29 mouse cellular contexts compared by ENCODE assay signal in the genomic region with DNA sequence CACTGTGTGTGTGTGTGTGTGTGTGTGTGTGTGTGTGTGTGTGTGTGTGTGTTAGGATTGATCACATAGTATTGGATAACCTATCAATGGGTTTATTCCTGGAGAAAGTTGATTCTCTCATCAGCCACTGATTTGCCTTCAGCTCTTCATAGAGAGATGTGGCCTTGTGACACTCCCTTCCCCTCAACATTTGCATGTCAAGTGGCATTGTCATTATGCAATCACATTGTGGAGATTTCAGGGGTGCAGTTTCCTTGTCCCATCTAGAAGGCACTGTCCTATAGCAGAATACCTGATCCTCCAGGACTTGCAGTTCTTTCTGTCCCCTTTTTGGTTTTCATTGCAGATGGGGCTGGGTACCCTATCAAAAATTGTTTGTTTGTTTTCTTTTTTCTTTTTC. TPM values are rescaled to one million over a fixed set of nuclear protein-coding genes. Genes with fewer than 3 reads are reported as not detected.
DNase-seq lines count a peak whose midpoint lies in the region; ATAC-seq lines count a peak whose summit lies in the region.
"Had no signal": no experiment of that assay in that cellular context is flagged by ENCODE, and none has a peak within 500 bp of the region (broad histone marks: within the 10 kb centered on the region; RNA-seq: fewer than 3 reads in every experiment).

No protein-coding gene starts in this region.

- 0 out of 2 replicates have a peak, but pooled peaks have one; percentile 12 for ATAC-seq in midbrain, embryonic 12.5 days (ENCODE audit: low FRiP score, low read depth)
- no peak for ATAC-seq in midbrain, embryonic 14.5 days (ENCODE audit: low FRiP score, low TSS enrichment)
- 0 out of 2 replicates have a peak, but pooled peaks have one; percentile 15 for ATAC-seq in common myeloid progenitor, adult 5-6 weeks (replicated peaks; ENCODE audit: low read depth, poor library complexity, severe bottlenecking)
- no peak for ATAC-seq in kidney, embryonic 14.5 days (ENCODE audit: low FRiP score, low TSS enrichment)
- ATAC-seq: forebrain, embryonic 13.5 days; forebrain, embryonic 16.5 days; intestine, embryonic 15.5 days; Patski had no signal

- H3K9me3 ChIP-seq in midbrain, embryonic 12.5 days = no peaks in the 10 kb centered on the region
- no peaks in the 10 kb centered on the region for H3K9me3 ChIP-seq in midbrain, embryonic 14.5 days (ENCODE audit: control insufficient read depth, low read length)
- no peaks in the 10 kb centered on the region for H3K9me3 ChIP-seq in kidney, embryonic 14.5 days (ENCODE audit: control insufficient read depth, low read length)
- H3K9me3 ChIP-seq: embryonic facial prominence, embryonic 10.5 days; embryonic facial prominence, embryonic 13.5 days; forebrain, embryonic 10.5 days; forebrain, embryonic 13.5 days; G1E; hindbrain, embryonic 12.5 days; hindbrain, embryonic 15.5 days; intestine, embryonic 15.5 days had no signal

- no peaks in the 10 kb centered on the region for H3K4me1 ChIP-seq in midbrain, embryonic 12.5 days
- no peaks in the 10 kb centered on the region for H3K4me1 ChIP-seq in midbrain, embryonic 14.5 days (ENCODE audit: control insufficient read depth, insufficient read depth, low read length)
- H3K4me1 ChIP-seq in kidney, embryonic 14.5 days (ENCODE audit: control insufficient read depth, insufficient read depth, low read length) = no peaks in the 10 kb centered on the region
- H3K4me1 ChIP-seq: embryonic facial prominence, embryonic 10.5 days; embryonic facial prominence, embryonic 13.5 days; forebrain, embryonic 10.5 days; forebrain, embryonic 13.5 days; hindbrain, embryonic 12.5 days; hindbrain, embryonic 15.5 days; intestine, embryonic 15.5 days had no signal

- H3K36me3 ChIP-seq in midbrain, embryonic 12.5 days = no peaks in the 10 kb centered on the region
- H3K36me3 ChIP-seq in midbrain, embryonic 14.5 days (ENCODE audit: control insufficient read depth, insufficient read depth, low read length) = no peaks in the 10 kb centered on the region
- H3K36me3 ChIP-seq in kidney, embryonic 14.5 days (ENCODE audit: control insufficient read depth, insufficient read depth, low read length) = no peaks in the 10 kb centered on the region
- H3K36me3 ChIP-seq: embryonic facial prominence, embryonic 10.5 days; embryonic facial prominence, embryonic 13.5 days; forebrain, embryonic 10.5 days; G1E; hindbrain, embryonic 12.5 days; hindbrain, embryonic 15.5 days; intestine, embryonic 15.5 days had no signal

- H3K4me2 ChIP-seq in midbrain, embryonic 12.5 days (replicated peaks) = no peak overlapping the region
- no peak overlapping the region for H3K4me2 ChIP-seq in midbrain, embryonic 14.5 days (ENCODE audit: low read length)
- no peak overlapping the region for H3K4me2 ChIP-seq in kidney, embryonic 14.5 days (replicated peaks; ENCODE audit: low read depth, low read length)
- H3K4me2 ChIP-seq: embryonic facial prominence, embryonic 13.5 days; forebrain, embryonic 13.5 days; heart, embryonic 11.5 days; hindbrain, embryonic 12.5 days; hindbrain, embryonic 15.5 days; intestine, embryonic 15.5 days had no signal

- H3K9ac ChIP-seq in midbrain, embryonic 12.5 days (replicated peaks) = no peak overlapping the region
- H3K9ac ChIP-seq in midbrain, embryonic 14.5 days (replicated peaks; ENCODE audit: low read length) = no peak overlapping the region
- no peak overlapping the region for H3K9ac ChIP-seq in kidney, embryonic 14.5 days (ENCODE audit: low read depth, low read length)
- H3K9ac ChIP-seq: embryonic facial prominence, embryonic 13.5 days; forebrain, embryonic 13.5 days; hindbrain, embryonic 12.5 days; hindbrain, embryonic 15.5 days; intestine, embryonic 15.5 days had no signal

- no peak for DNase-seq in midbrain, embryonic 14.5 days
- peak; percentile 46 for DNase-seq in R1 (ENCODE audit: low read depth, low spot score)
- no peak for DNase-seq in B cell, adult 2 months
- no peak for DNase-seq in heart, adult 9 months (ENCODE audit: low spot score in 2 of 2)
- DNase-seq: adrenal gland, adult 2 months; adrenal gland, postnatal 14 days; cerebellum, adult 11 months; cerebellum, adult 2 months; cerebellum, adult 9-11 months; cerebellum, postnatal 25 days; embryo, embryonic 11 days; gastrocnemius, postnatal 10 days; gastrocnemius, postnatal 36 days; heart, adult 2 months; kidney, adult 11 months had no signal

- no peak overlapping the region for H3K27ac ChIP-seq in midbrain, embryonic 12.5 days (replicated peaks)
- H3K27ac ChIP-seq in midbrain, embryonic 14.5 days (replicated peaks; ENCODE audit: low read depth, low read length) = no peak overlapping the region
- H3K27ac ChIP-seq in kidney, embryonic 14.5 days (ENCODE audit: low read depth, low read length) = no peak overlapping the region
- H3K27ac ChIP-seq: embryonic facial prominence, embryonic 10.5 days; embryonic facial prominence, embryonic 13.5 days; forebrain, embryonic 10.5 days; forebrain, embryonic 13.5 days; heart, adult 2 months; hindbrain, embryonic 12.5 days; hindbrain, embryonic 15.5 days; intestine, embryonic 15.5 days had no signal

- H3K27me3 ChIP-seq in midbrain, embryonic 12.5 days = no peaks in the 10 kb centered on the region
- no peaks in the 10 kb centered on the region for H3K27me3 ChIP-seq in midbrain, embryonic 14.5 days (ENCODE audit: control insufficient read depth, insufficient read depth, low read length)
- H3K27me3 ChIP-seq in kidney, embryonic 14.5 days (ENCODE audit: control insufficient read depth, insufficient read depth, low read length) = no peaks in the 10 kb centered on the region
- H3K27me3 ChIP-seq: embryonic facial prominence, embryonic 13.5 days; forebrain, embryonic 13.5 days; hindbrain, embryonic 12.5 days; hindbrain, embryonic 15.5 days; intestine, embryonic 15.5 days; Patski had no signal

- H3K4me3 ChIP-seq in midbrain, embryonic 12.5 days = no peak overlapping the region
- no peak overlapping the region for H3K4me3 ChIP-seq in midbrain, embryonic 14.5 days (replicated peaks; ENCODE audit: low read depth, low read length)
- H3K4me3 ChIP-seq in kidney, embryonic 14.5 days (ENCODE audit: low read length) = no peak overlapping the region
- H3K4me3 ChIP-seq: embryonic facial prominence, embryonic 10.5 days; embryonic facial prominence, embryonic 13.5 days; forebrain, embryonic 10.5 days; forebrain, embryonic 13.5 days; heart, adult 2 months; hindbrain, embryonic 12.5 days; hindbrain, embryonic 15.5 days; intestine, embryonic 15.5 days had no signal

RNA-seq across cellular contexts. Expression of a gene that starts 41.9 kb away (rescaled TPM):
- 10.0 and 10.5 TPM in 2 replicates for polyA plus RNA-seq in midbrain, embryonic 12.5 days (2016; fragmentation: Nextera tagmentation; extraction: Ambion mirVana)
- polyA plus RNA-seq in midbrain, embryonic 14.5 days (2014; fragmentation: Nextera tagmentation; extraction: Ambion mirVana) = 12.1 and 13.6 TPM in 2 replicates
- total RNA-seq in common myeloid progenitor, adult 5-6 weeks (2017) = 22.8 and 24.1 TPM in 2 replicates
- 11.9 and 13.0 TPM in 2 replicates for polyA plus RNA-seq in kidney, embryonic 14.5 days (2014; fragmentation: Nextera tagmentation; extraction: Ambion mirVana)

Comparison
In these comparisons a context has a peak if more than half of its experiments do, and no peak if none do; other contexts are left out.
1. ATAC-seq: peak in midbrain, embryonic 12.5 days (single experiment) and common myeloid progenitor, adult 5-6 weeks (single experiment); none in midbrain, embryonic 14.5 days (single experiment) and kidney, embryonic 14.5 days (single experiment).